Mouse (Mus musculus) ES-Bruce4 (cell line): ENCODE data around the gene Clip4.

Experiments
- CTCF ChIP-seq: IDR thresholded peaks from one replicate; pipeline ENCODE4 v1.8.1; 2011; ENCODE audit warnings: low read depth, low read length
- POLR2A ChIP-seq: IDR thresholded peaks from one replicate; pipeline ENCODE4 v1.8.1; 2011; ENCODE audit warnings: low read length; ENCODE audit not compliant: insufficient read depth

DNA sequence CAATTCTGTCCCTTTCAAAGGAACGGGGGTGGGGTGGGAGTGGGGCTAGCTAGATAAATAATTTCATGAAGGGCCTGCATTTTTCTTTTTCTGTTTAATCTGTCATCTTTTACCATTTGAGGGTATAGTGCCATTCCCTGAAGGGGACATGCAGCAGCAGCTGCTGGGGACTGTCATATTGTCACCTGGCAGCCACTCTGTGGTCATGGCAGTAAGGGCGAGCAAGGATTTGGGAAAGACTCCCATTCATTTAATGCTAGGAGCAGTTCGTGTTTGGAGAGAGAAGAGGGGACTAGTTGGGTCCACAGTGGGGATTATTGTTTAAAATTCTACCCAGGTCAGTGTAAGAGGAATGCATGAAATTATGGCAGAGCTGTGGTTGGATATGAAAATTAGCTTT lies 31.8 kb upstream of the Clip4 start:
- TF ChIP-seq CTCF (no peak), POLR2A (no peak)
